Mouse (Mus musculus) ES-Bruce4 (cell line): ENCODE measurements around the gene Dph5.

Experiments used
- CTCF ChIP-seq: IDR thresholded peaks from one replicate; pipeline ENCODE4 v1.8.1; 2011; ENCODE audit warnings: low read depth, low read length
- EP300 ChIP-seq: IDR thresholded peaks from 2 replicates; pipeline ENCODE4 v1.6.1; 2011; ENCODE audit warnings: low read depth, low read length; ENCODE audit not compliant: insufficient read depth

- TF ChIP-seq CTCF (no peak), EP300 (no peak)
Observed at GRCm38 (mm10) chr3:115963597-115963996, 76.0 kb downstream of the Dph5 start.
